Mouse (Mus musculus) T-helper 17 cell (primary cell): ENCODE data around the gene Exoc3l.

Experiments used
- in situ Hi-C, 2 experiments: fragments of 300-600 bp; cut with MboI, MseI; formaldehyde crosslinking; loops; 1 replicate in 1 of 2; 2 replicates in 1 of 2; pipeline ENCODE4 v1.15.1; 2025; ENCODE audit warnings: high pct_unique_total_duplicates in 2 of 2

Exoc3l gene

GRCm38 (mm10) chr8:105313622-105314402, 17.9 kb upstream of the Exoc3l start:
- in situ Hi-C loops: no loop called here

DNA sequence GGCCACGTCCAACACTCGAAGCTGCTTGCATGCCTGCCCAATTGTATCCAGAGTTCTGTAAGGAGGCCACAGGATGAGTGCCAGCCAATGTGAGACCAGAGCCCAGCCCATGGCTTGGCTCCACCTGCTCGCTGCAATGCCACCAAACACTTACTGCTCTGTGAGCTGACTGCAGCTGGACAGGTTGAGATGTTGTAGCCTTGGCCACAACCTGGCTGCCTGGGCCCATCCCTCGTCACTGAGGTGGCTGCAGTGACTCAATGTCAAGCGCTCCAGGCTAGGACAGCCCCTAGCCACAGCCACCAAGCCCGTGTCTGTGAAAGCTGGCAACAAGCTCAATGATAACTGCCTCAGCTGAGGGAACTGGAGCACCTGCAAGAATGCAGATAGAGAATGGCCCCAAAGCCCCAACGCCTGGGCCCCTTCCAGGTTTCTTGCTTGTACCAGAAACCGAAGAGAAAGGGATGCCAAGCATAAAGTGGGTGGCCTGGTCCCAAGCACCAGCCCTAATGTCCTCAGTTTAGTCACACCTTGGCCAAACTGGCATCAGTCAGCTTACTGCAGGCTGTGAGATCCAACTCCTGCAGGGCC, 17.1 kb upstream of the Exoc3l start:
- in situ Hi-C loops: no loop called here

DNA sequence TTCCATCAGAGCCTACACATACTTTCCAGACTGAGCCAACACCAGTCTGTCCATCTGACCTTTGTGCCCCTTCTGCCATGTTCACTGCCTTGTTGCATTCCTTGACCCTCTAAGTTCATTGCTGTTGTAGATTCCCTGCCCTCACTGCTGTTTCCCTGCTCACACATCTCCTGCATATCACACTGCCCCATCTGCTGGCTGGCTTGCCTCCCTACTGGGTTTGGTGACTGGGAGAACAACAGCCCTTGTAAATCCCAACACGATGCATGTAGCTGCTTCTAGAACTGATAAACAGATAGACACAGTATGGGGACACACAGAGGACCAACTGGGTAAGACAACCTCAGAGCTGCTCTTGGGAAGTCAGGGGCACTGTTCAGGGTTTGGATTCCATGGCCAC, 15.8 kb upstream of the Exoc3l start:
- in situ Hi-C loops: no loop called here

- in situ Hi-C loops: no loop called here
Measured at GRCm38 (mm10) chr8:105310118-105310517, 14.2 kb upstream of the Exoc3l start.

DNA sequence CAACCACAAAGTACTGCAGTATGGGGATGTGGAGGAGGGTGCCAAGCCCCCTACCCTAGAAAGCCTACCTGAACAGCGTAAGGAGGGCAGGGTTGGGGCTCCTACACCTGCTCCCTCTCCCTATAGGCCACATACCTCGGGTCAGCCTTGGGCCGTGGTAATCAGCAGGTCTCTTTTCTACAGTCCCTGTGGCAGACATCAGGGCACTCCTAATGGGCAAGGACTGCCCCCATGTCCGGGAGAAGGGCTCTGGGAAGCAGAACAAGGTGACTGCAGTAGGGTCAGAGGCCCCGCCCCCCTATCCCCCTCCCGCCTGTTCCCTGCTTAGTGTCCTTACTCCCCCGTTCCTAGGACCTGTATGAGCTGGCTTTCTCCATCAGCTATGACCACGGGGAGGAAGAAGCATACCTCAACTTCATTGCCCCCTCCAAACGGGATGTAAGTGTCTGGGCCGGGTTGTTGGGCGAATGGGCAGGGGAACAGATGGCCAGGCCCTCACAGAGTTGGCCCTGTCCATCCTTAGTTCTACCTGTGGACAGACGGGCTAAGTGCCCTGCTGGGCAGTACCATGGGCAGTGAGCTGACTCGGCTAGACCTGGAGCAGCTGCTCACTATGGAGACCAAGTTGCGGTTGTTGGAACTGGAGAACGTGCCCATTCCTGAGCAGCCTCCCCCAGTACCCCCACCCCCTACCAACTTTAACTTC, 13.4 kb upstream of the Exoc3l start:
- in situ Hi-C loops: no loop called here

DNA sequence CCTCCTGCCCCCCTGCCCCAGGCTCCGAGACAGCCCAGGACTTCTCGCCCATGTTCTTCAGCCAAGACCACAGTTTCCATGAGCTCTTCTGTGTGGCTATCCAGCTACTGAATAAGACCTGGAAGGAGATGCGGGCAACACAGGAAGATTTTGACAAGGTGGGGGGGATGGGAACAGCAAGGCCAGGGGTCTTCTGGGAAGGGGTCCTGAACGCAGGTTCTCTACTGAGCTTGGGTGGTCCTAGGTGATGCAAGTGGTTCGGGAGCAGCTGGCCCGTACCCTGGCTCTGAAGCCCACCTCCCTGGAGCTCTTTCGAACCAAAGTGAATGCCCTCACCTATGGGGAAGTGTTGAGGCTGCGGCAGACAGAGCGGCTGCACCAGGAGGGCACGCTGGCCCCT, 12.5 kb upstream of the Exoc3l start:
- in situ Hi-C loops: no loop called here

DNA sequence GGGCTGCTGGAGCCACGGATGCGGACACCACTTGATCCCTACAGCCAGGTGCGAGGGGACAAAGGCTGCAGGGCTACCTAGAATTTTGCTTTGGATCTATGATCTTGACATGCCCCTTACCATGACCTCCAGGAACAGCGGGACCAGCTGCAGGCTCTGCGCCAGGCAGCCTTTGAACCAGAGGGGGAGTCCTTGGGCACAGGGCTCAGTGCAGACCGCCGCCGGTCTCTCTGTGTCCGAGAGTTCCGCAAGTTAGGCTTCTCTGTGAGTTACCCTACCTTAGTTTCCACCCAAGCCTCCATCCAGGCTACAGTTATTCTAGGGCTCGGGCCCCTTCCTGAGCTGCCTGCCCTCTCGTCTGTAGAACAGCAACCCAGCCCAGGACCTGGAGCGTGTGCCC, 11.8 kb upstream of the Exoc3l start:
- in situ Hi-C loops: no loop called here

DNA sequence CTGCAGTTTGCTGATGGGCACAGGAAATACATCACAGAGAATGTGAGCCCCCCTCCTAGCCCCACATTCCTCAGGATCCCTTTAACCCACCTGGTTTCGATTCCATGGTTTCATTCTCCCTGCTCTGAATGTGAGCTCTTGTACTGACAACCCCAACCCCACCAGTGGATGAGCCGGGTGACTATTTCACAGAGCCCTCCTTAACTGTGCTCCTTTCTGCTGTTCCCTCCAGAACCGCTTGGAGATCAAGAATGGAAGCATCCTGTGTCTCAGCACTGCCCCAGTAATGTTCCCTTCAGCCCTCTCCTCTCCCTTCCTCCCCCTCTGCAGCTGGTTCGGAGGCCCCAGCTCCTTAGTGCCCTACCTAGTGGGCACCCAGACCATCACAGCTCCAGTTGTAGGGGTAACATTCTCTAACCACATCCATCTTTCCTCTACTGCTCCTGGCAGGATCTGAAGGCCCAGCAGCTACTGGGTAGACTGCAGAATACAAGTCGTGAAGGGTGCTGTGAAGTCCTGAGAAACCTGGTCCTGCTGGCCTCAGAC, 10.3 kb upstream of the Exoc3l start:
- in situ Hi-C loops: no loop called here

- in situ Hi-C loops: no loop called here
Measured at GRCm38 (mm10) chr8:105305211-105306145, 9.6 kb upstream of the Exoc3l start, which contains the start of gene Elmo3. Gene Elmo3, plus strand, starts transcription at chr8:105305601.

GRCm38 (mm10) chr8:105304325-105305210, 8.7 kb upstream of the Exoc3l start:
- in situ Hi-C loops: no loop called here

- in situ Hi-C loops: no loop called here
Measured at GRCm38 (mm10) chr8:105303874-105304273, 8.0 kb upstream of the Exoc3l start.

DNA sequence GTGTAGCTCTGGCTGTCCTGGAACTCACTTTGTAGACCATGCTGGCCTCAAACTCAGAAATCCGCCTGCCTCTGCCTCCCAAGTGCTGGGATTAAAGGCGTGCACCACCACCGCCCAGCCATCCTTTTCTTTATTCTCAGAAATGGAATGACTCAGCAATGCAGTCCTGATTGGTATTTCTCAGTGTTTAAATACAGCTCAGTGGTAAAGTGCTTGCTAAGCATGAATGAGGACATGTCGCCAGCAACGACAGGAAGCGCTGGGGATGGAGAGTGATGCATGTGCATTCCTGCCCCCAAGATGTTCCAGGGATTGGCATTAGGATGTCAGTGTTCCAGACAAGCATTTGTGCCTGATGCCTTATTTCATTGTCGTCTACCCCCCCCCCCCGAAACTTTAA, 7.5 kb upstream of the Exoc3l start:
- in situ Hi-C loops: no loop called here

DNA sequence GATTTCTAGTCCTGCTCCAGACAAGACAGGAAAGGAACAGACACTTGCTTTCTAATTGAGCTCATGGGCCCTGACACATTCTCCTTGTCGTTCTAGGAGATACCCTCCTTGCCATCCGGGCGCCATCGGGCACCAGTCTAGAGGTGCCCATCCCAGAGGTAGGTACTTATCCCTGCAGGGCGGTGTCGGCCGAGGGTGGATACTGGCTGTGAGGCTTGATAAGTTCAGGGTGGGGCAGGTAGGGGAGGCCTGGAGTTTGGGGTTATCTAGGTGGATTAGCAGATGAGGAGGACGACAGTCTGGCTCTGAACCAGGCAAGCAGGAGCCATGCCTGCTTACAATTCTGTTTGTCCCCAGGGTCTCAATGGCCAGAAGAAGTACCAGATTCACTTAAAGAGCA, 4.1 kb upstream of the Exoc3l start:
- in situ Hi-C loops: no loop called here

DNA sequence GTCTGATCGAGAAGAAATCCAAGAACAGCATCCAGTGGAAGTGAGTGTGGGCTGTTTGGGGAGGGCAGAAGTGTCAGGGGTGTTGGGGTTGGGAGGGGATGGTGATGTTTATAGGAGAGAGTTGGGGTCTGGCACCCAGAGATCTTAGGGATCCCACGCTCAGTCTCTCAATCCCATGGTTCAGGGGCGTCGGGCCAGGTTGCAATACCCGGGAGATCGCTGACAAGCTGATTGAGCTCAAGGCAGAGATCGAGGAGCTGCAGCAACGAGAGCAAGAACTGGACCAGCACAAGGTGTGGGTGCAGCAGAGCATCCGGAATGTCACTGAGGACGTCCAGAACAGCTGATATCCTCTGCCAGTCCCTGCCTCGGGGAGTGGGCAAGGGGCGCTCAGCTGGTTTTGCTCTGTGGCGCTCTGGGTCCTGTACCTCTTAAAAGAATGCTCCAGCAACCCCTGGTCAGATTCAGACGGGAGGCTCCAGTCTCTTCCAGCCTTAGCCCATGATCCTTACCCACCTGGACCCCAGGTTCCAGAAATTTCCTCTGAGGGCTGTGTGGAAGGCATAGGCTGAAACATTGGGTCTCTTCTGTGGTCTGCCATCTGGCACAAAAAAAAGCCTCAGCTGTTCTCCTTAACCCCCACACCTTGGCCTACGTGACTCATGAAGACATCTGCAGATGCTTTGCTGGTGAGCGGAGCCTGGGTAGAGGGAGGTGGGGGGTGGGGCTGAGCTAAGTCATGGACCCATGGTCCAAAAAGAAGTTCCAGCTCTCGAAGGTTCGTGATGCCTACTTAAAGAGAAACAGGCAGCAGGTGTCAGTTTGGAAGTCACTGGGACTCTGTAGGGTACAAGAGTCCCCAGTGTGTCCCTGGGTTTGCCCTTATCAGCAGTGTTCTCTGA, 2.7 kb upstream of the Exoc3l start:
- in situ Hi-C loops: no loop called here

- in situ Hi-C loops: no loop called here
Measured at GRCm38 (mm10) chr8:105297511-105298192, 1.8 kb upstream of the Exoc3l start, which contains the start of gene E2f4. Gene E2f4, plus strand, starts transcription at chr8:105297663.

DNA sequence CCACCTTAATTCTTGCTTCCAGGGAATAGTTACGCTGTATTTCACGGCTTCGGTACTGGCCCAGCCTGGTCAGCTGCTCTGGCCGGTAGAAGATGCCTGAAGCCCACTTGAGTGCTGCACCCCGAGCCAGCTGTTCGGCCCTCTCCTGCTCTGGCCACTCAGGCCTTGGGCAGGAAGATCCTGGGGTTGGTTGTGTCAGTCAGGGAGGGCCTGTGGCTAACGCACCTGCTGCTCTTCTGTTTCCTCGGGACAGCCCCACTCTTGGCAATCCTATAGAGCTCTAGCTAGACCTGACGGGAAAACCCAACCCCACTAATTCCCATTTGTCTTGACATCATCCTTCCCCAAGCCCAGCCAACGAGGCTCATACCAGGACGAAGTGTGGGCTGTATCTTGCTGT, 645 bp downstream of the Exoc3l start:
- in situ Hi-C loops: no loop called here

GRCm38 (mm10) chr8:105294776-105295175, 1.1 kb downstream of the Exoc3l start:
- in situ Hi-C loops: loop anchor here in 1 of 2 experiments (5.0 kb wide), 1 partner anchor 53 kb away; the partner anchor contains the start of genes Fhod1 and Slc9a5

GRCm38 (mm10) chr8:105293405-105293804, 2.5 kb downstream of the Exoc3l start:
- in situ Hi-C loops: loop anchor here in 1 of 2 experiments (5.0 kb wide), 1 partner anchor 54 kb away; the partner anchor contains the start of genes Fhod1 and Slc9a5
